Mouse (Mus musculus) small intestine, adult 2 months (tissue): ENCODE measurements around the gene Gm9857.

Experiments used
- CTCF ChIP-seq: fragments of 200-500 bp; IDR thresholded peaks from 2 replicates; pipeline ENCODE4 v1.5.1; 2012; ENCODE audit warnings: low read depth, mild to moderate bottlenecking, control low read depth, inconsistent platforms, low read length, moderate library complexity, mixed read lengths; ENCODE audit not compliant: insufficient replicate concordance, insufficient read length; ENCODE audit errors: extremely low read depth
- POLR2A ChIP-seq: fragments of 200-500 bp; IDR thresholded peaks from 2 replicates; pipeline ENCODE4 v1.6.1; 2012; ENCODE audit warnings: low read depth, mild to moderate bottlenecking, control low read depth, inconsistent platforms, low read length, moderate library complexity

DNA sequence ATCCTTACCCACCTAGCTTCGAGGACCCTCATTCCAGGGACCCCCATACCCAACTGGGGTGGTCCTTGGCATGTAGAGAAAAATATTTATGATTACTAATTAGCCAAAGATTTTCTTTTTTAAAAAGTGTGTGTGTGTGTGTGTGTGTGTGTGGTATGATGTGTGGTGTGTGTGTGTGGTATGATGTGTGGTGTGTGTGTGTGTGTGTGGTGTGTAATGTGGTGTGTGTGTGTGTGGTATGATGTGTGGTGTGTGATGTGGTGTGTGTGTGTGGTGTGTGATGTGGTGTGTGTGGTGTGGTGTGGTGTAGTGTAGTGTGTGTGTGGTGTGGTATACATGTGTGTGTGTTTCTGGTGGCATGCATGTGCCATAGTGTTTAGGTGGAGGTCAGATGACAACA, 48.2 kb downstream of the Gm9857 start:
- no peak for TF ChIP-seq CTCF
- TF ChIP-seq POLR2A = no peak
